ENCODE assay signal across 16 mouse cellular contexts in the genomic region with DNA sequence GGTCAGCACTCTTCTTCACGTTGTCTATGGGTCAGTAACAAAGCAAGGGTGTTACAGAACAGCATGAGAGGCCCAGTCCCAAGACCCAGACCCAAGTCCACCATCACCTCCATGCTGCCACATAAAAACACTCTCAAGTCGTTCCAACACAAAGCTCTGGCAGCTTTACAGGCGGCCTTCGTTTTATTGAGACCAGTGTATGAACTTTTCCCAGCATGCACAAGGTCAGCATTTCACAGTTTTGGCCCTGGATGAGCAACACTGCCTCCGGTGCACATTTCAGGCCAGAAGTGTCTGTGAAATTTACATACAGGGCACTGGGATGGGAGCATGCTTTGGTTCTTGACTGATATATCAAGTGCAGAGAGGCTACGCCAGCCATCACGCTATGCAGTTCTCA.
"Had no signal": no experiment of that assay in that cellular context is flagged by ENCODE, and none has a peak within 500 bp of the region (broad histone marks: within the 10 kb centered on the region; RNA-seq: fewer than 3 reads in every experiment).

No protein-coding gene starts in this region.

- H3K4me2 ChIP-seq: limb, embryonic 13.5 days; liver, embryonic 11.5 days; liver, embryonic 15.5 days; lung, embryonic 15.5 days; midbrain, embryonic 11.5 days had no signal

- H3K36me3 ChIP-seq: limb, embryonic 13.5 days; liver, embryonic 15.5 days; lung, embryonic 15.5 days had no signal

- H3K4me3 ChIP-seq: limb, embryonic 13.5 days; liver, embryonic 15.5 days; lung, embryonic 15.5 days; megakaryocyte, embryonic 14.5 days had no signal

- DNase-seq: kidney, postnatal 4 days; left cerebral cortex, postnatal 4 days; lung, adult 18-20 months; lung, postnatal 10 days; lung, postnatal 36 days; midbrain, embryonic 14.5 days; thymus, adult 18-20 months; thymus, postnatal 36 days had no signal

- H3K27ac ChIP-seq: kidney, postnatal 0 days; limb, embryonic 13.5 days; liver, embryonic 15.5 days; lung, embryonic 15.5 days had no signal

- H3K4me1 ChIP-seq: liver, embryonic 15.5 days; lung, embryonic 15.5 days; megakaryocyte, embryonic 14.5 days had no signal

- ATAC-seq: intestine, embryonic 16.5 days had no signal

- H3K9ac ChIP-seq: limb, embryonic 13.5 days; liver, embryonic 15.5 days; lung, embryonic 15.5 days had no signal

- H3K9me3 ChIP-seq: limb, embryonic 13.5 days; liver, embryonic 15.5 days; lung, embryonic 15.5 days; megakaryocyte, embryonic 14.5 days had no signal
